In genomic region chrX:74281041-74281731, GRCm38 (mm10) we compare ENCODE assay signal across 8 mouse cellular contexts. TPM values are rescaled to one million over a fixed set of nuclear protein-coding genes. Genes with fewer than 3 reads are reported as not detected.
A peak's percentile ranks its signal among the peaks of the same experiment; 100 is the strongest.
DNase-seq lines count a peak whose midpoint lies in the region; ATAC-seq and TF ChIP-seq lines count a peak whose summit lies in the region.

No protein-coding gene starts in this region.

- no peaks in the 10 kb centered on the region for H3K9me3 ChIP-seq in lung, postnatal 0 days (ENCODE audit: low read length)
- no peaks in the 10 kb centered on the region for H3K9me3 ChIP-seq in limb, embryonic 12.5 days

- no peaks in the 10 kb centered on the region; the same call in 1 of the 2 replicates for H3K4me1 ChIP-seq in lung, postnatal 0 days (ENCODE audit: insufficient read depth, low read depth, low read length)
- H3K4me1 ChIP-seq in limb, embryonic 12.5 days (replicated peaks), result peaks cover 10% of the 10 kb centered on the region; the same call in 1 of the 2 replicates
- peaks cover 15% of the 10 kb centered on the region for H3K4me1 ChIP-seq in olfactory bulb, adult 2 months (ENCODE audit: control insufficient read depth, insufficient read depth, low read length)

- WGBS in lung, postnatal 0 days, result 8% methylated on average over 14 of the region's 14 CpGs
- 24% methylated on average over 14 of the region's 14 CpGs for WGBS in limb, embryonic 12.5 days
- 15% methylated on average over 14 of the region's 14 CpGs for WGBS in olfactory bulb, adult 2 months

- H3K27ac ChIP-seq in lung, postnatal 0 days (ENCODE audit: low read length), result peak overlapping the region; percentile 86; the same call in 1 of the 2 replicates
- H3K27ac ChIP-seq in limb, embryonic 12.5 days, result peak overlapping the region; percentile 84
- H3K27ac ChIP-seq in olfactory bulb, adult 2 months (ENCODE audit: insufficient read depth, low read depth, low read length), result no peak overlapping the region

- H3K4me3 ChIP-seq in lung, postnatal 0 days (ENCODE audit: low read depth, low read length), result peak overlapping the region; percentile 42
- H3K4me3 ChIP-seq in limb, embryonic 12.5 days (replicated peaks), result peak overlapping the region; percentile 60
- peak overlapping the region; percentile 79 for H3K4me3 ChIP-seq in olfactory bulb, adult 2 months (ENCODE audit: insufficient read depth, low read depth, low read length)

- H3K9ac ChIP-seq in lung, postnatal 0 days (replicated peaks; ENCODE audit: low read depth), result 0 out of 2 replicates have a peak overlapping the region, but pooled peaks have one; percentile 8
- H3K9ac ChIP-seq in limb, embryonic 12.5 days (replicated peaks), result peak overlapping the region; percentile 55

- H3K27me3 ChIP-seq in lung, postnatal 0 days (replicated peaks; ENCODE audit: insufficient read depth, low read length), result no peaks in the 10 kb centered on the region
- H3K27me3 ChIP-seq in limb, embryonic 12.5 days, result peaks cover 17% of the 10 kb centered on the region

- TF ChIP-seq CTCF in lung, postnatal 0 days (IDR thresholded peaks at IDR 0.05), result no peak
- no peak for TF ChIP-seq CTCF in olfactory bulb, adult 2 months (IDR thresholded peaks at IDR 0.05; ENCODE audit: insufficient read depth, low read depth, low read length)

- no peak for ATAC-seq in lung, postnatal 0 days
- 0 out of 2 replicates have a peak, but pooled peaks have one; percentile 4 for ATAC-seq in erythroblast, adult 5-6 weeks (replicated peaks; ENCODE audit: low FRiP score, poor library complexity, severe bottlenecking)
- ATAC-seq in limb, embryonic 12.5 days (ENCODE audit: insufficient number of reproducible peaks, insufficient read depth, low FRiP score, low TSS enrichment, low read depth), result no peak

- TF ChIP-seq POLR2A in olfactory bulb, adult 2 months (IDR thresholded peaks at IDR 0.05; ENCODE audit: insufficient read depth, low read depth, low read length), result no peak

- H3K4me2 ChIP-seq in lung, postnatal 0 days (replicated peaks; ENCODE audit: low read depth, low read length), result peak overlapping the region; percentile 59
- H3K4me2 ChIP-seq in limb, embryonic 12.5 days, result peak overlapping the region; percentile 69

- TF ChIP-seq EP300 in lung, postnatal 0 days (IDR thresholded peaks at IDR 0.05), result no peak

- DNase-seq in lung, postnatal 0 days (ENCODE audit: low spot score), result no peak
- DNase-seq in lung, postnatal 25 days (ENCODE audit: low spot score), result no peak
- DNase-seq in cerebellum, adult 8-10 months, result no peak
- no peak for DNase-seq in frontal cortex, adult 2 months (ENCODE audit: extremely low spot score in 1 of 2, low spot score in 1 of 2)
- DNase-seq in left cerebral cortex, adult 8-10 months (ENCODE audit: low spot score in 2 of 2), result no peak

- H3K36me3 ChIP-seq in lung, postnatal 0 days (ENCODE audit: insufficient read depth, low read length), result no peaks in the 10 kb centered on the region
- H3K36me3 ChIP-seq in limb, embryonic 12.5 days, result no peaks in the 10 kb centered on the region

RNA-seq across cellular contexts. Expression of gene Taz, which starts 0.5 kb away (rescaled TPM):
- polyA plus RNA-seq in lung, postnatal 0 days (2015; fragmentation: Nextera tagmentation; extraction: Ambion mirVana), result 82.7 and 84.9 TPM in 2 replicates
- total RNA-seq in erythroblast, adult 5-6 weeks (2015; ENCODE audit: low replicate concordance), result 11.5 and 29.0 TPM in 2 replicates
- 7.2 and 24.5 TPM in 2 replicates for total RNA-seq in erythroblast, adult 5-6 weeks (2017; ENCODE audit: low replicate concordance)
- polyA plus RNA-seq in limb, embryonic 12.5 days (2016; fragmentation: Nextera tagmentation; extraction: Ambion mirVana), result 90.9 and 94.9 TPM in 2 replicates
- not detected in 2 replicates for polyA plus RNA-seq in olfactory bulb, adult 2 months (2012; ENCODE audit: insufficient read depth, insufficient read length, low replicate concordance, missing spikeins)
- 95.1 and 109 TPM in 2 replicates for polyA plus RNA-seq in frontal cortex, adult 2 months (2012; rRNA removed)
- 10 to 100 TPM; 60.9 to 67.1 (median 63.8) TPM for total RNA-seq in left cerebral cortex, adult 8-10 months (2022)

RNA-seq across cellular contexts. Expression of gene Dnase1l1, which starts 1.0 kb away (rescaled TPM):
- polyA plus RNA-seq in lung, postnatal 0 days (2015; fragmentation: Nextera tagmentation; extraction: Ambion mirVana), result 27.7 and 33.0 TPM in 2 replicates
- total RNA-seq in erythroblast, adult 5-6 weeks (2015; ENCODE audit: low replicate concordance), result 27.9 and 29.0 TPM in 2 replicates
- total RNA-seq in erythroblast, adult 5-6 weeks (2017; ENCODE audit: low replicate concordance), result 17.3 and 29.3 TPM in 2 replicates
- polyA plus RNA-seq in limb, embryonic 12.5 days (2016; fragmentation: Nextera tagmentation; extraction: Ambion mirVana), result 9.9 and 11.6 TPM in 2 replicates
- not detected in 2 replicates for polyA plus RNA-seq in olfactory bulb, adult 2 months (2012; ENCODE audit: insufficient read depth, insufficient read length, low replicate concordance, missing spikeins)
- polyA plus RNA-seq in frontal cortex, adult 2 months (2012; rRNA removed), result 3.7 and 4.8 TPM in 2 replicates
- total RNA-seq in left cerebral cortex, adult 8-10 months (2022), result 1 to 10 TPM; 1.8 to 5.0 (median 3.1) TPM

RNA-seq across cellular contexts. Expression of gene Rpl10, which starts 10.6 kb away (rescaled TPM):
- 661 and 759 TPM in 2 replicates for polyA plus RNA-seq in lung, postnatal 0 days (2015; fragmentation: Nextera tagmentation; extraction: Ambion mirVana)
- total RNA-seq in erythroblast, adult 5-6 weeks (2015; ENCODE audit: low replicate concordance), result 743 and 770 TPM in 2 replicates
- 310 and 397 TPM in 2 replicates for total RNA-seq in erythroblast, adult 5-6 weeks (2017; ENCODE audit: low replicate concordance)
- polyA plus RNA-seq in limb, embryonic 12.5 days (2016; fragmentation: Nextera tagmentation; extraction: Ambion mirVana), result 787 and 794 TPM in 2 replicates
- not detected in 2 replicates for polyA plus RNA-seq in olfactory bulb, adult 2 months (2012; ENCODE audit: insufficient read depth, insufficient read length, low replicate concordance, missing spikeins)
- polyA plus RNA-seq in frontal cortex, adult 2 months (2012; rRNA removed), result 698 and 796 TPM in 2 replicates
- total RNA-seq in left cerebral cortex, adult 8-10 months (2022), result 100 to 1,000 TPM; 134 to 270 (median 185) TPM

RNA-seq across cellular contexts. Expression of gene Atp6ap1, which starts 15.7 kb away (rescaled TPM):
- 129 and 140 TPM in 2 replicates for polyA plus RNA-seq in lung, postnatal 0 days (2015; fragmentation: Nextera tagmentation; extraction: Ambion mirVana)
- total RNA-seq in erythroblast, adult 5-6 weeks (2015; ENCODE audit: low replicate concordance), result 144 and 155 TPM in 2 replicates
- total RNA-seq in erythroblast, adult 5-6 weeks (2017; ENCODE audit: low replicate concordance), result 143 and 265 TPM in 2 replicates
- polyA plus RNA-seq in limb, embryonic 12.5 days (2016; fragmentation: Nextera tagmentation; extraction: Ambion mirVana), result 94.8 and 106 TPM in 2 replicates
- polyA plus RNA-seq in olfactory bulb, adult 2 months (2012; ENCODE audit: insufficient read depth, insufficient read length, low replicate concordance, missing spikeins), result 501 and 1,287 TPM in 2 replicates
- 465 and 472 TPM in 2 replicates for polyA plus RNA-seq in frontal cortex, adult 2 months (2012; rRNA removed)
- 100 to 1,000 TPM; 362 to 373 (median 369) TPM for total RNA-seq in left cerebral cortex, adult 8-10 months (2022)

RNA-seq across cellular contexts. Expression of gene Gdi1, which starts 23.6 kb away (rescaled TPM):
- 96.7 and 113 TPM in 2 replicates for polyA plus RNA-seq in lung, postnatal 0 days (2015; fragmentation: Nextera tagmentation; extraction: Ambion mirVana)
- 139 and 145 TPM in 2 replicates for total RNA-seq in erythroblast, adult 5-6 weeks (2015; ENCODE audit: low replicate concordance)
- 60.1 and 128 TPM in 2 replicates for total RNA-seq in erythroblast, adult 5-6 weeks (2017; ENCODE audit: low replicate concordance)
- 228 and 276 TPM in 2 replicates for polyA plus RNA-seq in limb, embryonic 12.5 days (2016; fragmentation: Nextera tagmentation; extraction: Ambion mirVana)
- polyA plus RNA-seq in olfactory bulb, adult 2 months (2012; ENCODE audit: insufficient read depth, insufficient read length, low replicate concordance, missing spikeins), result 513 and 810 TPM in 2 replicates
- polyA plus RNA-seq in frontal cortex, adult 2 months (2012; rRNA removed), result 923 and 1,152 TPM in 2 replicates
- 100 to 1,000 TPM; 615 to 673 (median 650) TPM for total RNA-seq in left cerebral cortex, adult 8-10 months (2022)
